Mouse (Mus musculus) olfactory bulb, adult 2 months (tissue): Measurements from ENCODE around the gene Gng2. TPM values are rescaled to one million over a fixed set of nuclear protein-coding genes. Genes with fewer than 3 reads are reported as not detected.

Experiments used
- H3K27ac ChIP-seq: fragments of 200-500 bp; 2 replicates; pipeline ENCODE4 v1.5.1; 2012; ENCODE audit warnings: low read depth, low read length; ENCODE audit not compliant: insufficient read depth
- H3K4me1 ChIP-seq: fragments of 200-500 bp; 2 replicates; pipeline ENCODE4 v1.6.1; 2012; ENCODE audit warnings: low read length; ENCODE audit not compliant: control insufficient read depth, insufficient read depth
- H3K4me3 ChIP-seq: fragments of 200-500 bp; 2 replicates; pipeline ENCODE4 v1.5.1; 2012; ENCODE audit warnings: mild to moderate bottlenecking, low read depth, low read length, moderate library complexity; ENCODE audit not compliant: insufficient read depth
- CTCF ChIP-seq: fragments of 200-500 bp; IDR thresholded peaks from 2 replicates; pipeline ENCODE4 v1.5.1; 2012; ENCODE audit warnings: low read depth, mild to moderate bottlenecking, low read length, moderate library complexity; ENCODE audit not compliant: insufficient read depth
- POLR2A ChIP-seq: fragments of 200-500 bp; IDR thresholded peaks from 2 replicates; pipeline ENCODE4 v1.6.1; 2012; ENCODE audit warnings: mild to moderate bottlenecking, low read depth, low read length, moderate library complexity; ENCODE audit not compliant: insufficient read depth
- WGBS: fragments of 180-500 bp; shearing (Covaris S2); methylation state at CpG from one replicate; pipeline ENCODE4 v1.1.7; 2018; 5-methylcytosine and 5-hydroxymethylcytosine counted together
- polyA plus RNA-seq: library from polyadenylated mRNA; stranded (reverse); fragments of >200 nt; gene quantifications from 2 replicates; pipeline ENCODE4 v1.2.4, GENCODE M21; 2012; ENCODE audit warnings: low replicate concordance; ENCODE audit not compliant: missing spikeins, insufficient read depth, insufficient read length

The Gng2 gene
- polyA plus RNA-seq, 1 experiment, result not detected

- no peak overlapping the region for H3K4me3 ChIP-seq
- TF ChIP-seq CTCF, result no peak
- TF ChIP-seq POLR2A, result no peak
- no peak overlapping the region for H3K27ac ChIP-seq
- H3K4me1 ChIP-seq, result no peaks in the 10 kb centered on the region
- 53% methylated on average over 6 of the region's 6 CpGs for WGBS
Measured at GRCm38 (mm10) chr14:19927879-19928278, 49.5 kb downstream of the Gng2 start.

- Histone ChIP-seq H3K4me3 (no peak overlapping the region), H3K27ac (no peak overlapping the region), H3K4me1 (no peaks in the 10 kb centered on the region)
- TF ChIP-seq CTCF, result no peak
- 86% methylated on average over 2 of the region's 2 CpGs for WGBS
Measured at GRCm38 (mm10) chr14:19927156-19927555, 50.3 kb downstream of the Gng2 start.

GRCm38 (mm10) chr14:19926312-19926711 lies 51.1 kb downstream of the Gng2 start:
- no peak for TF ChIP-seq POLR2A
- no peak for TF ChIP-seq CTCF
- H3K4me3 ChIP-seq, result no peak overlapping the region
- H3K4me1 ChIP-seq, result no peaks in the 10 kb centered on the region
- WGBS, result 83% methylated on average over 8 of the region's 8 CpGs
- no peak overlapping the region for H3K27ac ChIP-seq

GRCm38 (mm10) chr14:19925157-19925556 lies 52.3 kb downstream of the Gng2 start:
- H3K4me3 ChIP-seq, result no peak overlapping the region
- 69% methylated on average over 6 of the region's 6 CpGs for WGBS
- H3K4me1 ChIP-seq, result peaks cover 4% of the 10 kb centered on the region; the same call in 1 of the 2 replicates
- no peak overlapping the region for H3K27ac ChIP-seq
- no peak for TF ChIP-seq POLR2A

GRCm38 (mm10) chr14:19924086-19924485 lies 53.3 kb downstream of the Gng2 start:
- 92% methylated on average over 2 of the region's 2 CpGs for WGBS
- no peak overlapping the region for H3K4me3 ChIP-seq
- no peak overlapping the region for H3K27ac ChIP-seq
- H3K4me1 ChIP-seq, result peaks cover 5% of the 10 kb centered on the region; the same call in 1 of the 2 replicates
- TF ChIP-seq CTCF, result no peak
- TF ChIP-seq POLR2A, result no peak

GRCm38 (mm10) chr14:19920254-19920691 lies 57.2 kb downstream of the Gng2 start:
- no peak overlapping the region for H3K27ac ChIP-seq
- no peak overlapping the region for H3K4me3 ChIP-seq
- WGBS, result 45% methylated on average over 13 of the region's 13 CpGs
- peaks cover 5% of the 10 kb centered on the region; the same call in 1 of the 2 replicates for H3K4me1 ChIP-seq
- TF ChIP-seq CTCF (no peak), POLR2A (no peak)

GRCm38 (mm10) chr14:19919789-19920188 lies 57.6 kb downstream of the Gng2 start:
- no peak overlapping the region for H3K27ac ChIP-seq
- H3K4me1 ChIP-seq, result peaks cover 5% of the 10 kb centered on the region; the same call in 1 of the 2 replicates
- H3K4me3 ChIP-seq, result no peak overlapping the region
- 59% methylated on average over 7 of the region's 7 CpGs for WGBS
- TF ChIP-seq CTCF (no peak), POLR2A (no peak)

GRCm38 (mm10) chr14:19917534-19917933 lies 59.9 kb downstream of the Gng2 start:
- TF ChIP-seq CTCF (no peak), POLR2A (no peak)
- 93% methylated on average over 7 of the region's 7 CpGs for WGBS
- Histone ChIP-seq H3K4me1 (peaks cover 5% of the 10 kb centered on the region; the same call in 1 of the 2 replicates), H3K4me3 (no peak overlapping the region), H3K27ac (no peak overlapping the region)

- Histone ChIP-seq H3K4me3 (no peak overlapping the region), H3K4me1 (peaks cover 5% of the 10 kb centered on the region; the same call in 1 of the 2 replicates), H3K27ac (no peak overlapping the region)
- TF ChIP-seq CTCF, result no peak
- no peak for TF ChIP-seq POLR2A
- WGBS, result 91% methylated on average over 2 of the region's 2 CpGs
Measured at GRCm38 (mm10) chr14:19916315-19916714, 61.1 kb downstream of the Gng2 start.

- H3K4me1 ChIP-seq, result no peaks in the 10 kb centered on the region
- no peak overlapping the region for H3K4me3 ChIP-seq
- H3K27ac ChIP-seq, result no peak overlapping the region
- TF ChIP-seq CTCF (no peak), POLR2A (no peak)
- WGBS, result 93% methylated on average over 3 of the region's 3 CpGs
Measured at GRCm38 (mm10) chr14:19912891-19913290, 64.5 kb downstream of the Gng2 start.
